Mouse (Mus musculus): ENCODE measurements at regions not wholly inside any gene's neighbourhood (a gene's known extent, or its start where the extent isn't known, plus 50 kb on each side); places are given as distances from the start of the nearest gene placed in this dataset.

GRCm38 (mm10) chr14:47805202-47805601 is 157.0 kb downstream of the Ktn1 start:
- no peak for TF ChIP-seq CEBPB (IDR thresholded peaks at IDR 0.05; ENCODE audit: insufficient read depth, poor library complexity, severe bottlenecking)
- TF ChIP-seq POLR2A (IDR thresholded peaks at IDR 0.05; ENCODE audit: insufficient read length, low read depth): no peak
- no peak for TF ChIP-seq TCF12 (IDR thresholded peaks at IDR 0.05; ENCODE audit: insufficient read depth, poor library complexity, severe bottlenecking)
- TF ChIP-seq POLR2AphosphoS2 (IDR thresholded peaks at IDR 0.05; ENCODE audit: insufficient read length, low read depth): no peak
- no peak for TF ChIP-seq E2F4 (IDR thresholded peaks at IDR 0.05; ENCODE audit: insufficient read depth)

All from myocyte (in vitro differentiated cells).